Mouse (Mus musculus) kidney, embryonic 16.5 days (tissue): Measurements from ENCODE around the gene Adamts15. TPM values are rescaled to one million over a fixed set of nuclear protein-coding genes. Genes with fewer than 3 reads are reported as not detected.
A peak's percentile ranks its signal among the peaks of the same experiment; 100 is the strongest.

Experiments used
- ATAC-seq: fragments of 200-750 bp; cut with Nextera tagmentation; 2 replicates; pipeline ENCODE4 v1.8.0; 2017; ENCODE audit warnings: moderate TSS enrichment; ENCODE audit not compliant: low FRiP score, low TSS enrichment
- H3K27ac ChIP-seq: fragments of 300-500 bp; sonication (generic); 2 replicates; pipeline ENCODE4 v1.5.1; 2014; ENCODE audit warnings: low read length
- H3K27me3 ChIP-seq: fragments of 300-500 bp; sonication (generic); 2 replicates; pipeline ENCODE4 v1.6.1; 2014; ENCODE audit warnings: low read length, control low read depth, mixed read lengths; ENCODE audit not compliant: insufficient read depth
- H3K36me3 ChIP-seq: fragments of 300-500 bp; sonication (generic); 2 replicates; pipeline ENCODE4 v1.6.1; 2014; ENCODE audit warnings: low read length, control low read depth, mixed read lengths; ENCODE audit not compliant: insufficient read depth
- H3K4me1 ChIP-seq: fragments of 300-500 bp; sonication (generic); 2 replicates; pipeline ENCODE4 v1.6.1; 2014; ENCODE audit warnings: low read length, control low read depth, mixed read lengths; ENCODE audit not compliant: insufficient read depth
- H3K4me2 ChIP-seq: fragments of 300-500 bp; sonication (generic); replicated peaks from 2 replicates; pipeline ENCODE4 v1.6.1; 2014; ENCODE audit warnings: low read depth, low read length
- H3K4me3 ChIP-seq: fragments of 300-500 bp; sonication (generic); 2 replicates; pipeline ENCODE4 v1.5.1; 2014; ENCODE audit warnings: mild to moderate bottlenecking, low read length
- H3K9ac ChIP-seq: fragments of 300-500 bp; sonication (generic); replicated peaks from 2 replicates; pipeline ENCODE4 v1.6.1; 2014; ENCODE audit warnings: low read length
- H3K9me3 ChIP-seq: fragments of 300-500 bp; sonication (generic); 2 replicates; pipeline ENCODE4 v1.6.1; 2016; ENCODE audit warnings: low read length, control low read depth
- whole genome bisulfite sequencing: fragments of 180-500 bp; shearing (Covaris S2); extraction: QIAGEN DNeasy Blood & Tissue Kit; methylation state at CpG from one replicate; pipeline ENCODE4 v1.1.7; 2014; 5-methylcytosine and 5-hydroxymethylcytosine counted together
- polyA plus RNA-seq: library from polyadenylated mRNA; unstranded; fragments of >200 nt; fragmentation: Nextera tagmentation; extraction: Ambion mirVana; gene quantifications from 2 replicates; pipeline ENCODE4 v1.2.1, GENCODE M21; 2015

The Adamts15 gene
- polyA plus RNA-seq, 1 experiment from 2014 or later: 9.8 TPM

DNA sequence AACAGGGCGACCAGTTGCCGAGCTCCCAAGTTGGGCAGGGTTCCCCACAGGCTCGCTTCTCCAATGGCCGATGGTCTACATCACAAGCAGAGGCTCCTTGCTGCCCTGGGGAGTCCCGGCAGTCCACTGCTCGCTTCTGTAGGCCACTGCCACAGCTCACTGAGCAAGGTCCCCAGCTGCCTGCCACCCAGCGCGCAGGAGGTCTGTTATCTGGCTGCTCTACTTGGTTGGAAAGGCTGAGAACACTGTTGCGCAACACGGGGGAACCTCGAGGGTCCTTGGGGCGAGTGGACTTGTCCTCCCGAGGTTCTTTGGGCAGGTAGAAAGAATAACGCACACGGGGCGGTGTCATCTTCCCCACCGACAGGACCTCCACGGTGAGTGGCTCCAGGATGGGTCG is 20.1 kb downstream of the Adamts15 start:
- Histone ChIP-seq H3K9ac (no peak overlapping the region), H3K9me3 (no peaks in the 10 kb centered on the region), H3K4me1 (no peaks in the 10 kb centered on the region), H3K27me3 (no peaks in the 10 kb centered on the region), H3K4me2 (no peak overlapping the region), H3K36me3 (peaks cover 10% of the 10 kb centered on the region), H3K27ac (no peak overlapping the region), H3K4me3 (no peak overlapping the region)
- ATAC-seq: no peak
- 91% methylated on average over 19 of the region's 19 CpGs for WGBS

DNA sequence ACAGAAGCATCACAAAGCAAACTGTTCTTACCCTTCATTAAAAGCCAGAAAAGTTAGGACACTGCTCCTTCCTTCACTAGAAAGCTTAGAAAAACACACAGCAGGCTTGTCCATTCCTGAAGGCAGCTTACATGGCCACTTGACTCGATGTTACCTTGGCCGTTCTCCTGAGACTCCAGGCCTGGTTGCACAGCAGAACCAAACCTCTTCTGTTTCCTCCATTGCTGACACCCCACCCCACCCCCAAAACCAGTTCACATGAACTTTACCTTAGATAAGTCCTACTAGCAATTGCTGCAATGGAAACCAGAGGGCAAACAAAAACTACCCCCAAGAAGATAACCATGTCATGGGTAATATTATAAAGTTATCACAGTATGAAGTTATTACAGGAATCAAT is 25.1 kb downstream of the Adamts15 start:
- Histone ChIP-seq H3K4me2 (no peak overlapping the region), H3K4me1 (no peaks in the 10 kb centered on the region), H3K27me3 (no peaks in the 10 kb centered on the region), H3K4me3 (no peak overlapping the region), H3K9ac (no peak overlapping the region), H3K9me3 (no peaks in the 10 kb centered on the region), H3K36me3 (peaks cover 6% of the 10 kb centered on the region; the same call in 1 of the 2 replicates), H3K27ac (no peak overlapping the region)
- 76% methylated on average over 2 of the region's 2 CpGs for WGBS
- ATAC-seq: no peak

DNA sequence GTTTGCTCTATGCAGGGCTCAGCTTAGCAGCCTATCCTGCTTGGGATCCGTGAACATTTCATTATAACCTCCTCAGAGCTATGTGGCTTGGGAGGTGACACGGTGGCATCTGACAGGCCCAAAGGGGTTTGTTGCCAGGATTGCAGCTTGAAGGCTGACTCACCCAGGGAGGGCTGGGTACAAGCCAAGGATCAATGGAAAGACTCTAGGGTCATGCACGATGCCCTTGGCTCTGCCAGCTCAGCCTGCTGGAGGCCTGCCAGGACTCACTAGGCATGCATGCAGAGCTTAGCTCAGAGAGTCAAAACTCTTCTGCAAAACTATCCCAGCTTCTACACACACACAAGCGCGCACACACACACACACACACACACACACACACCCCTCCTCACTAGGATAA is 25.5 kb downstream of the Adamts15 start:
- H3K4me1 ChIP-seq: no peaks in the 10 kb centered on the region
- H3K27ac ChIP-seq: no peak overlapping the region
- H3K9ac ChIP-seq: no peak overlapping the region
- no peaks in the 10 kb centered on the region for H3K9me3 ChIP-seq
- no peak overlapping the region for H3K4me2 ChIP-seq
- 73% methylated on average over 5 of the region's 5 CpGs for WGBS
- ATAC-seq: 0 out of 2 replicates have a peak, but pooled peaks have one; percentile 65
- H3K27me3 ChIP-seq: no peaks in the 10 kb centered on the region
- H3K36me3 ChIP-seq: peaks cover 6% of the 10 kb centered on the region; the same call in 1 of the 2 replicates
- no peak overlapping the region for H3K4me3 ChIP-seq

DNA sequence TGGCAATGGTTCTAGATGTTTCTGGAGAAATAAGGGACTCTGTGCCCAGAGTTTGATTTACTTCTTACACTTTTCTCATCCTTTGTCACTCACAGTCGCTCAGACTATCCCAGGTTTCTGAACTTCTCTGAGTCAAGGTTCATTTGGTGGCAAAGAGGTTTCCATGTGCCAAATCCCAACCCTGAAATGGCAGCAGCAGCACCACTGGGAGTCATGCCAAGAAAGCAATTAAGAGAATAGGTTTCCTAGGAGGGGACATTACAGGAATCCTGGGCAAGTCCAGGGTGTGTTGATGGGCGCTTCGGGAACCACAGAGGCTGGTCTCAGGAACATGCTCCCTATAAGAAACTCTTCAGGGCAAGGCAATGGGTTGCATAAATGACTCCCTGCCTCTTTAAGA is 26.6 kb downstream of the Adamts15 start:
- Histone ChIP-seq H3K9me3 (no peaks in the 10 kb centered on the region), H3K9ac (no peak overlapping the region), H3K36me3 (peaks cover 3% of the 10 kb centered on the region; the same call in 1 of the 2 replicates), H3K27me3 (no peaks in the 10 kb centered on the region), H3K27ac (no peak overlapping the region), H3K4me3 (no peak overlapping the region), H3K4me2 (no peak overlapping the region), H3K4me1 (no peaks in the 10 kb centered on the region)
- 87% methylated on average over 3 of the region's 3 CpGs for WGBS
- no peak for ATAC-seq

DNA sequence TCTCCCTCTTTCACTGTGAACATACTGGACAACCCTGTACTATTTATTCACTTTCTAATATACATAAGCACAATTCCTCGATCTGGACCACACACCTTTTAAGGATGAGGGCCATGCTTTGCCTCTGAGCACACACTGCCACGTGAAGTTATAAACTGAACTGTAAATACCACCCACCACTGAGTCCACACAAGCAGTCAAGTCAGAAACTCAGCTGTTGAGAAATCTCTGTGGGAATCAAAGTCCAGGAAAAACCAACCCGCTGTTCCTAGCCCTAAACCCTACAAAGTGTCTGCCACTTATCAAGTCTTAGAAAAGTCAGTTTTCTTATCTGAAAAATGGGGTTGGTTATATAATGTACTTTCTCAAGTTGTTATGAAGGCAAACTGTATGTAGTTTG is 36.0 kb downstream of the Adamts15 start:
- H3K4me2 ChIP-seq: no peak overlapping the region
- no peaks in the 10 kb centered on the region for H3K27me3 ChIP-seq
- H3K27ac ChIP-seq: no peak overlapping the region
- H3K36me3 ChIP-seq: no peaks in the 10 kb centered on the region
- H3K4me3 ChIP-seq: no peak overlapping the region
- no peak for ATAC-seq
- no peaks in the 10 kb centered on the region for H3K4me1 ChIP-seq
- no peak overlapping the region for H3K9ac ChIP-seq
- no peaks in the 10 kb centered on the region for H3K9me3 ChIP-seq
- 89% methylated on average over 3 of the region's 3 CpGs for WGBS

DNA sequence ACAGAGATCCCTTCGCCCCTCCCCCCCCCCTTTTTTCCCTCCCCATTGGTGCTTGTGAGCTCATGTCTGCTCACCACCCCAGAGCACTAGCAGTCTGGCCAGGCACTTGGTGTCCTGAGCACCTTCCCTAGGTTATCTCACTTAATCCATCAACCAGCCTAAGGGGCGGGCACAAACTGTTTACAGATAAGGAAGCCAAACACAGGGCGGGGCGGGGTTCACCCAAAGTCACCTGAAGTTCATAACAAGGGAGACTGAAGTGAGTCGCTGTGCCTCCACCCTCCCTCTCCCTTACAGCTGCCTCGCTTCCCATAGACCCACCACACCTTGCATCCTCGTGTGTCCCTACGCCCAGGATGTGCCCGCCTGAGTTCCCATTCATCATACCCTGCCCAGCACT is 41.7 kb downstream of the Adamts15 start:
- no peak for ATAC-seq
- no peaks in the 10 kb centered on the region for H3K9me3 ChIP-seq
- WGBS: 86% methylated on average over 9 of the region's 9 CpGs
- no peak overlapping the region for H3K4me2 ChIP-seq
- H3K27ac ChIP-seq: no peak overlapping the region
- no peak overlapping the region for H3K4me3 ChIP-seq
- no peaks in the 10 kb centered on the region for H3K27me3 ChIP-seq
- no peaks in the 10 kb centered on the region for H3K36me3 ChIP-seq
- no peaks in the 10 kb centered on the region for H3K4me1 ChIP-seq
- H3K9ac ChIP-seq: no peak overlapping the region

DNA sequence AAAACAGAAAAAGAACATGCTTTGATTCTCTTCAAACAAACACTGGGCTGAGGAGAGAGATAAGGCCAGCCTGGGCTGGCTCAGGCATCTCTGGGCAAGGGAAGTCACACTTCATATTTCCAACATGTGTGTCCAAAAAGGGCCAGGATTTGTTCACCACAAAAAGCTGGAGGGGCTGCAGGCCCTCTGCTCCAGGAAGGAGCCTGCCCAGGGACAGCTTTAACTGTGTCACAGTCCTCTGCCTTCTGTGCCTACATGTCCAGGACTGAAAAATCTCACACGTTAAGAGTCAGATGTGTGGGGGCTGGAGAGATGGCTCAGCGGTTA is 42.3 kb downstream of the Adamts15 start:
- ATAC-seq: no peak
- no peak overlapping the region for H3K4me3 ChIP-seq
- H3K27ac ChIP-seq: no peak overlapping the region
- no peaks in the 10 kb centered on the region for H3K4me1 ChIP-seq
- H3K9ac ChIP-seq: no peak overlapping the region
- no peak overlapping the region for H3K4me2 ChIP-seq
- no peaks in the 10 kb centered on the region for H3K36me3 ChIP-seq
- WGBS: 80% methylated on average over 2 of the region's 2 CpGs
- no peaks in the 10 kb centered on the region for H3K27me3 ChIP-seq
- no peaks in the 10 kb centered on the region; the same call in 1 of the 2 replicates for H3K9me3 ChIP-seq

DNA sequence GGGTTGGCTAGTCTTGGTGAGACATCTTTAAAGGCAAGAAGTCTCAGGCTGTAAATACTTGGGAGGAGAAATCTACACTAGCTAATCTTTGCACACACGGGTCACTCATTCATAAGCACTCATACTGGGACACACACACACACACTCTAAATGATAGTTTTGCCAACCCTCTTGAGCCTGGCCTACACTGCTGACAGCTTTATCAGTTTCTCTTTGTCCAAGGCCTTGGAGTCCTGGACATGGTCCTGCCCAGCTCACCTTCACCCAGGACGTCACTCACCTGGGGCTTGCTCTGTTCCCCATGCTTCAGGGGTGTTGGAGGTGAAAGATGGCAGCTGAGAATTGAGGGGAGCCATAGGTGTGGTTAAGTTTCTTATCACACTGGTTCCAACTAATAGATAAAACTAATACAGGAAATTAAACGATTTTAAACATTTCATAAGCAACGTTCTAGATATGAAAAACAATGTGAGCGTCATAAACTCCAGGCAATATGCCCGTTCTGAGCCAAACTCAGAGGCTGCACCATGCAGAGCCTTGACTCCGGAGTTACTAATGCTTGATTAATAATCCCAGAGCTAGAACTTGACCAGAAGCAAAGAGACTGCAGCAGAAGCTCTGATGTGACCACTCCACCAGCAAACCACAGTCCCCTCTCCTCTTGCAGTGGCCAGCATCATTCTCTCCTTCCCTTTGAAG is 42.9 kb downstream of the Adamts15 start:
- no peak overlapping the region for H3K4me2 ChIP-seq
- no peak overlapping the region for H3K27ac ChIP-seq
- no peaks in the 10 kb centered on the region for H3K27me3 ChIP-seq
- H3K4me3 ChIP-seq: no peak overlapping the region
- H3K4me1 ChIP-seq: no peaks in the 10 kb centered on the region
- ATAC-seq: no peak
- 86% methylated on average over 7 of the region's 7 CpGs for WGBS
- no peaks in the 10 kb centered on the region; the same call in 1 of the 2 replicates for H3K9me3 ChIP-seq
- no peaks in the 10 kb centered on the region for H3K36me3 ChIP-seq
- H3K9ac ChIP-seq: no peak overlapping the region

DNA sequence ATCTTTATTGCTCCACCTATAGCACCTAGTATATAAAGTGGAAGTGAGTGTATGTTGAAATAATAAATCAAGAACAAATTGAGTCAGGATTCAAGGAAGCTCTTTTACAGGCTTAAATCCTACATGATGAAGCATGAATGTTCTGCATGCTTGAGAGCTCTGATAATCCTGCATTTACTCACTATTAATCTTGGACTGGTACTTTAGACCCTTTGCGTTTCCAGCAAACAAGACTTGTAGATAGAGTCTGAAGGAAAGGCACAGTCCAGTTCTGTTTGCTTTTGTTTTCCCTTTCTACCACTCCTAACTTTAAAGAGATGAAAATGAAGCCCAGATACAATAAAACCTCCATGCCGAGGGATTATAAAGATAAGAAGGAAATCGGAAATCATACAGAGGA is 45.7 kb downstream of the Adamts15 start:
- no peaks in the 10 kb centered on the region for H3K36me3 ChIP-seq
- no peaks in the 10 kb centered on the region; the same call in 1 of the 2 replicates for H3K9me3 ChIP-seq
- 58% methylated on average over 3 of the region's 3 CpGs for WGBS
- no peak overlapping the region for H3K4me2 ChIP-seq
- H3K4me1 ChIP-seq: no peaks in the 10 kb centered on the region
- H3K4me3 ChIP-seq: no peak overlapping the region
- no peak overlapping the region for H3K27ac ChIP-seq
- ATAC-seq: no peak
- no peaks in the 10 kb centered on the region for H3K27me3 ChIP-seq
- H3K9ac ChIP-seq: no peak overlapping the region

DNA sequence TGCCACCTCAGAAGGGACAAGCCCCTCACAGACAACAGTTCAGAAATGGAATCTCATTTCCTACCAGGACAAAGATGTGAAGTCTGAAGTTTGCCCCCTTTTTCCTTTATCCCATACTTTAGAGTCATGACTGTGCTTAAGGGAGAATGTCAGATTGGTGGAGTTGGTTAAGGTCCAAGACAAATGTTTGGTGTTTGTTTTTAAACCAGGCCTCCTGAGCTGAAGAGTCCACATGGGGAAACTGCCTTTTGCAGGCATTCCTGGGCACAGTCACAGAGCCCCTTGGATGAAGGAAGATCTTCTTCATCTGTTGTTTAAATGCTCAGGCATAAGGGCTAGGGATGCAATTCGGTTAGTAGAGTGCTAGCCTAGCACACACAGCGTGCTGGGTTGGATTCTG is 66.4 kb downstream of the Adamts15 start:
- ATAC-seq: no peak
- Histone ChIP-seq H3K9ac (no peak overlapping the region), H3K9me3 (no peaks in the 10 kb centered on the region), H3K36me3 (no peaks in the 10 kb centered on the region), H3K4me2 (no peak overlapping the region), H3K27me3 (no peaks in the 10 kb centered on the region), H3K4me3 (no peak overlapping the region), H3K27ac (no peak overlapping the region), H3K4me1 (no peaks in the 10 kb centered on the region)
- 53% methylated on average over 2 of the region's 2 CpGs for WGBS
